Mouse (Mus musculus): Measurements from ENCODE around the gene Acsbg1.
A peak's percentile ranks its signal among the peaks of the same experiment; 100 is the strongest.

Acsbg1 gene

DNA sequence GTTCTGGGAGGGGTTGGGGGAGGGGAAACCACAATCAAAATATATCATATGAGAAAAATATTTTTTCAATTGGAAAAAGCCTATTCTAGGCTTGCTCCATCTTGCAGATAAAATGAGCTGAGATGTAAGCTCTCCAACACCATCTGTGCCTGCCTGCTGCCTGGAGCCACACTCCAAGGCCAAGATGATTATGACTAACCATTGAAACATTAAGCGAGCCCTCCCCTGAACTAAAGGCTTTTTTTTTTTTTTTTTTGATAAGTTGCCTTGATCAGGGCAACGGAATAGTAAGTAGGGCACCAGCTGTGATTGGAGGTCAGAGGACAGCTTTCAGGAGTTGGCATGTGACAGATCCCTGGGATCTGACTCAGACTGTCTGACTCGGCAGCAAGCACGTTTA lies 6.8 kb upstream of the Acsbg1 start:
- no peak for DNase-seq

- DNase-seq, result no peak
Measured at GRCm38 (mm10) chr9:54666116-54666515, 4.4 kb upstream of the Acsbg1 start.

GRCm38 (mm10) chr9:54664358-54664757 lies 2.7 kb upstream of the Acsbg1 start:
- no peak for DNase-seq

GRCm38 (mm10) chr9:54658773-54659172 lies 2.9 kb downstream of the Acsbg1 start:
- DNase-seq, result no peak

DNA sequence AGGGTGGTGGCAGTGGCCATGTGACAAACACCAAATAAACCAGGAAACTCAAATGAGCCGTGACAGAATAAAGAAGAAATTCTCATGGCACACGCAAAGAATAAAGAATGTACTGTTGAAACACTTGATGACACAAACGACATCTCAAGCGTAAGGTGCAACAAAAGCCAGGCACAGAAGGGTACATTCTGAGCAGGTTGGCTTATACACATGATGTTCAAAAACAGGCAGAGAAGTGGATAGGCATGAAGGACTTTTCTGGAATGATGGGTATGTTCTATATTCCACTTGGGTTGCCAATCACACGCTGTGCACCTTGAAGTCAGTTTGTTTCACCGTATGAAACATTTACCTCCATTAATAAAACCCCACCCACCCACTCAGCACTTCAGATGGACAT lies 5.3 kb downstream of the Acsbg1 start:
- no peak for DNase-seq

DNA sequence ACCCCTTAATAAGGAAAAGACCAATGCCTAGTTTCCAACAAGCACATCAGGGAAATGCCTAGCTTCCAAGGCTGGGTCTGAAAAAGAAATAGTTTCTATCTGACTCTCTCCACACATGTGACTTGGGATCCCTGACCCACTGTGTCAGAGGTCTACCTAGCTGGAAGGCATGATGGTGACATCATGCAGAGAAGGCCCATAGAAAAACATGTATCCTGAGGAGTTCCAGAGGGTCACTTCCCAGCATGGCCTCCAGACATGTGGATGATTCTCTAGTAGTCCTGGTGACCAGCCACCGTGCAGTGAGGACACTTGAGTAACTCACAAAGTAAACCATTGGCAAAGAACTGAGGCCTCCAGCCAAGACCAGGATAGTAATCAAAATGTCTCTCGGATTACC lies 5.8 kb downstream of the Acsbg1 start:
- DNase-seq, result no peak

DNA sequence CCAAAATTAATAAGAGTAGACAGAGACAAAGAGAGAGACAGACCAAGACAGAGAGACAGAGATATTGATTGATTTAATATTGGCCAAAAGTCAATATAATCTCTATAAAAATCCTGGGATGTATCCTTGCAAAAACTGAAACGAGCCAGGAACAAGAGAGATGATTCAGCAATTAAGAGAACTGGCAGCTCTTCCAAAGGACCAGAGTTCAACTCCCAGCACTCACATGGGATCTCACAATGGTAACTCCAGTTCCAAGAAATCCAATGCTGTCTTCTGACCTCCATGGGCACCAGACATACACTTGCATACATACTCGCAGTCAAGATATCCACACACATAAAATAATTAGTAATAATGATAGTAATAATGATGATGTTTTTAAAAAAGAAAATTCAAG lies 8.9 kb downstream of the Acsbg1 start:
- no peak for DNase-seq

DNA sequence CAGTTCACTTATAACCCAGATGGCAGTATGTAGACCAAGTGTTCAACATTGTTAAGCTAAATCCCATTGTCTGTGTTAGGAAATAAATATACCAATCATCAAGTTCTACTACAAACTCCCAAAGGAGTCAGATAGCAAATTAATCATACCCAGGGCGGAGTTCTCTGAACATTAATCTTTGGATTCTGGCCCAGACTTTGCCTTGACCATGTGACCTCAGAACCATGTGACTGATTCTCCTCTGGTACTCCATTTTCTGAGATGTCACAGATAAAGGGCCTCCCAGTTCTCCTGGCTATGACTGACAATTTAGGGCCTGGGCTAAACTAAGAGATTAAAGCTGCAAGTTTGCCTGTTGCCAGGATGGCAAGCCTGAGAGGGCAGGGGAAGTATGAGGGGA lies 12.3 kb downstream of the Acsbg1 start:
- no peak for DNase-seq

GRCm38 (mm10) chr9:54647456-54647855 lies 14.2 kb downstream of the Acsbg1 start:
- no peak for DNase-seq

GRCm38 (mm10) chr9:54646252-54646651 lies 15.4 kb downstream of the Acsbg1 start:
- DNase-seq, result no peak

- no peak for DNase-seq
Measured at GRCm38 (mm10) chr9:54645530-54645929, 16.1 kb downstream of the Acsbg1 start.

DNA sequence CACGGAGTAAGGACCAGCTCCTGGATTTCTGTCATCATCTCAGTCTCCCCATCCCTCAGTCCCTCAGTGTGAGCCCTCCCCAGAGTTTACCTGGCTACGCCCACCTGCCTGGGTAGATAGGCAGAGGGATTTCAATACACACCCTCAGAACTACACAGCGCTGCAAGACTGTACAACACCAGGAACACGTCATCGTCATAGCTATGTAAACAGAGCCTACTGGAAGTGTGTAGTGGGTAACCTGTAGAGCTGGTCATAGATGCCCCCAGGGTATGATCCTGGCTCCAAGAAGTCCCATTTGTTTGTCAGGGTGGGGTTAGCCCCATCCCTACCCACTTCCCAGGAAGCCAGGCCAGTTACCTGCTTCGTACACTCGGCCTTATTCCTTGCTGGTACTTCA lies 18.5 kb downstream of the Acsbg1 start:
- DNase-seq, result no peak

DNA sequence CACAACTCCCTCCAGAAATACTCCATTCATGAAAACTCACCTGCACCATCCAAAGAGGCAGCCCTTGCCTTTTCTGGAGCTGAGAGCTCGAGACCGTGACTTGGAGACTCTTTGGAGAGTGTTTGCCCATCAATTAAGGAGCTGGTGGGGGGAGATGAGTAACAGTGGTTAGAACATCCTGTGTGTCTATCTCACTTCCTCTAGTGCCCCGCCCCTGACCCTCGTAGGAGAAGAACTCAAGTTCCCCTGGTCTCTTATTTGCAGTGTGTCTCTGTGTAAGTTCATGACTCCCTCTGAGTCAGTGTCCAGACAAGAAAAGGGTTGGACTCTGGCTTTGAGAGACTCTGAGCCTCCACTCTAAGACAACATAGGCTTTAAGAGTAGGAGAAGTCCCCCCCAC lies 19.1 kb downstream of the Acsbg1 start:
- DNase-seq, result peak in 1 of 2 experiments; percentile 14

DNA sequence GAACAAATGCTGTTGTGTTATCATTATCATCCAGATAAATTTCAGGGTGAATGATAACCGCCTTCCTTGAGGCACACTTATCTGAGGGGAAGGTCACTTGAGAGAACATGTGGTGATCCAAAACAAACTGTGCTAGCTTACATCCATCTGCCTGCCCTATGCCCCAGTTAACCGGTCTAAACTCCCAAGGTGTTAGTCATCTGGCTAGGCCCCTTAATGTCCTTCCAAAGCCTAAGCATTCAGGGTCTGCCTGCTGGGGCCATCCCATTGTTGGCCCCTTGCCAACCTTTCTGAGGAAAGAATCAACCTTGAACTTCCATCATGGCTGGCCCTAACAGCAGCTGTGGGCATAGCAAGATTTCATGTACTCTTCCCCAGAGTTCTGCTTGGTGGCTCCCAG lies 19.5 kb downstream of the Acsbg1 start:
- no peak for DNase-seq

DNA sequence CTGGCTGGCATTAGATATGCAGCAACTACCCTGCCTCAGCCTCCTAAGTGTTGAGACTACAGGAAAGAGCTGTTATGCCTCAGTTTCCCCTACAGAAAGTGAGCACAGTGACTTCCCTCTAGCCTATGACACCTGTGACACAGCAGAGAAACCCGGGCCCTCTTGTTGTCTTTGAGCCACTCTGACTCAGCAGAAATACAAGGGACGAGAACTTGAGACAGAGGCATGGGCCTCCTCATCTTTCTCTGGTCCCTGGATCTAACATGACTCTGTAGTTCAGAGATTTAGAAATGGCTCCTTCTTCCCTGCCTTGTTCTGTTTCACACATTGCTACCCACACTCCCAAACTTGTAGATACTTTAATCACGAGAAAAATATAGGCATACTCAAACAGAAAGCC lies 20.1 kb downstream of the Acsbg1 start:
- no peak for DNase-seq

DNA sequence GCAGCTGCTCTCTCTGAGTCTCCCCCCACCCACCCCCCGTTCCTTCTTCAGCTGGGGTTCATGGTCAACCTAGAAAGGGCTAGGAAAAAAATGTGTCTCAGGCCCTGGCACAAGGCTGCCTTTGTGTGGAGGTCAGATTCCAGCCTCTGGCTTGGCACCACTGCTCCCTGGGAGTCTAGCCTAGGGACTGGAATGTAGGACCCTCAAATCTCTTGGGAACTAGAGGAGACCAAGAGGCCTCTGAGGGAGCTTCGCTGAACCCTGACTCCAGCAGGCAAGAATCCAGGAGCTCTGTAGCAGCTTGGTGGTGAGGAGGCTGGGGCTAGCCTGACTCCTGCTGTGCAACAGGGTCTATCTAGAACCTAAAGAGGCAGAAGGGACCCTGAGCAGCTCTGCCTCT lies 22.5 kb downstream of the Acsbg1 start:
- DNase-seq, result no peak

- DNase-seq, result no peak
Measured at GRCm38 (mm10) chr9:54637510-54638314, 24.0 kb downstream of the Acsbg1 start.

GRCm38 (mm10) chr9:54633401-54633800 lies 28.3 kb downstream of the Acsbg1 start:
- DNase-seq, result no peak

GRCm38 (mm10) chr9:54630905-54631304 lies 30.8 kb downstream of the Acsbg1 start:
- DNase-seq, result no peak

GRCm38 (mm10) chr9:54629613-54630261 lies 31.9 kb downstream of the Acsbg1 start:
- no peak for DNase-seq

DNA sequence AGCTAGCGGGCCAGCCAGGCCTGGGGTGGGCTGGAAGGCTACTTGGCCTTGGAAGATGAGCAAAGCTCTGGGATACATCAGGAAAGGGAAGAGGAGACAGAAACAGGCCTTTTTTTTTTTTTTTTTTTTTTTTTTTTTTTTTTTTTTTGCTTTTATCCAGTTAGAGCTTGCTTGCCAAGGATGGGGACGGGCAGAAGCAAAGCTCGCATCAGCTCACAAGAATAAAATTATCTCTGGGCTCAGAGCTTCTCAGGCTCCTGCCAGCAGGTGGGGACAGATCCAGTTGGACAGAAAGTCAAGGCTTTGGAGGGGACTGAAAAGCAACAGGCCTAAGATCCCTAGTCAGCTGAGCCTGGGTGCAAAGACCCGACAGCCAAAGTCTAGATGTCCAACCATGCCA lies 32.9 kb downstream of the Acsbg1 start:
- DNase-seq, result no peak

GRCm38 (mm10) chr9:54627240-54627639 lies 34.4 kb downstream of the Acsbg1 start:
- no peak for DNase-seq

- DNase-seq, result no peak
Measured at GRCm38 (mm10) chr9:54614182-54614850, 47.4 kb downstream of the Acsbg1 start.

DNA sequence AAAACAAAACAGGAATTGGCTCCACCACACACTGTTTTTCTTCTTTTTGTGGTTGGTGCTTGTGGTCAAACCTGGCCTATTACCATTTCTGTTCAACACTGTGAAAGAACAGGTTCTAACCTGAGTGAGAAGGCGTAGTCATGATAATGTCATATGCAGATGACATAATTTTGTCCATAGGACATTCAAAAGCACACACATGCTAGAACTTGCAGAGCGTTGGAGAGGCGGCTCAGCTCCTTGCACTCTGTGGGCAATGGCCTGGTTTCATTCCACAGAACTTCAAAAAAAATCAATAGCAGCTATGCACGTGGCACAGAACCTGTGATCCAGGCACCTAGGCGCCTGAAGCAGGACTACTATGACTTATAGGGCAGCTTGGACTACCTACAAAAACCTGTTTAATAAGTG lies 48.9 kb downstream of the Acsbg1 start:
- DNase-seq, result no peak
